Mouse (Mus musculus) forebrain, embryonic 14.5 days (tissue): Measurements from ENCODE around the gene Adcy9. TPM values are rescaled to one million over a fixed set of nuclear protein-coding genes. Genes with fewer than 3 reads are reported as not detected.
A peak's percentile ranks its signal among the peaks of the same experiment; 100 is the strongest.

Source experiments
- ATAC-seq: fragments of 200-750 bp; cut with Nextera tagmentation; 2 replicates; pipeline ENCODE4 v1.8.0; 2017; ENCODE audit warnings: mild to moderate bottlenecking, moderate library complexity
- DNase-seq: peaks from one replicate; pipeline ENCODE4 v3.0.0-alpha.2; 2015; ENCODE audit warnings: low spot score
- H3K27ac ChIP-seq: fragments of 300-500 bp; sonication (generic); 2 replicates; pipeline ENCODE4 v1.5.1; 2014; ENCODE audit warnings: low read depth, mild to moderate bottlenecking, control low read depth, low read length, moderate library complexity
- H3K27me3 ChIP-seq: fragments of 300-500 bp; sonication (generic); replicated peaks from 2 replicates; pipeline ENCODE4 v1.6.1; 2014; ENCODE audit warnings: low read length, control low read depth, mixed read lengths; ENCODE audit not compliant: control insufficient read depth, insufficient read depth
- H3K36me3 ChIP-seq: fragments of 300-500 bp; sonication (generic); 2 replicates; pipeline ENCODE4 v1.6.1; 2014; ENCODE audit warnings: low read length, control low read depth; ENCODE audit not compliant: control insufficient read depth, insufficient read depth
- H3K4me1 ChIP-seq: fragments of 300-500 bp; sonication (generic); 2 replicates; pipeline ENCODE4 v1.6.1; 2014; ENCODE audit warnings: antibody characterized with exemption, low read length, control low read depth; ENCODE audit not compliant: control insufficient read depth, insufficient read depth
- H3K4me2 ChIP-seq: fragments of 300-500 bp; sonication (generic); 2 replicates; pipeline ENCODE4 v1.6.1; 2014; ENCODE audit warnings: mild to moderate bottlenecking, control low read depth, low read length
- H3K4me3 ChIP-seq: fragments of 300-500 bp; sonication (generic); 2 replicates; pipeline ENCODE4 v1.5.1; 2014; ENCODE audit warnings: low read depth, low read length, control low read depth
- H3K9ac ChIP-seq: fragments of 300-500 bp; sonication (generic); 2 replicates; pipeline ENCODE4 v1.6.1; 2014; ENCODE audit warnings: mild to moderate bottlenecking, low read length, control low read depth, moderate library complexity
- H3K9me3 ChIP-seq: fragments of 300-500 bp; sonication (generic); replicated peaks from 2 replicates; pipeline ENCODE4 v1.6.1; 2016; ENCODE audit warnings: low read length, control low read depth, mixed read lengths; ENCODE audit not compliant: control insufficient read depth
- WGBS: fragments of 180-500 bp; shearing (Covaris S2); extraction: QIAGEN DNeasy Blood & Tissue Kit; methylation state at CpG from one replicate; pipeline ENCODE4 v1.1.7; 2014; 5-methylcytosine and 5-hydroxymethylcytosine counted together
- polyA plus RNA-seq: library from polyadenylated mRNA; unstranded; fragments of >200 nt; fragmentation: Nextera tagmentation; extraction: Ambion mirVana; gene quantifications from 2 replicates; pipeline ENCODE4 v1.2.1, GENCODE M21; 2014

Adcy9 gene
- polyA plus RNA-seq, 1 experiment from 2014 or later, result 1.8 TPM

GRCm38 (mm10) chr16:4423613-4424012 is 3.3 kb upstream of the Adcy9 start:
- H3K36me3 ChIP-seq, result no peaks in the 10 kb centered on the region
- H3K9me3 ChIP-seq, result no peaks in the 10 kb centered on the region
- no peak overlapping the region for H3K27ac ChIP-seq
- H3K4me2 ChIP-seq, result no peak overlapping the region
- no peak overlapping the region for H3K4me3 ChIP-seq
- no peaks in the 10 kb centered on the region for H3K27me3 ChIP-seq
- H3K4me1 ChIP-seq, result peaks cover 6% of the 10 kb centered on the region
- ATAC-seq, result no peak
- no peak for DNase-seq
- no peak overlapping the region for H3K9ac ChIP-seq
- 84% methylated on average over 5 of the region's 5 CpGs for WGBS

DNA sequence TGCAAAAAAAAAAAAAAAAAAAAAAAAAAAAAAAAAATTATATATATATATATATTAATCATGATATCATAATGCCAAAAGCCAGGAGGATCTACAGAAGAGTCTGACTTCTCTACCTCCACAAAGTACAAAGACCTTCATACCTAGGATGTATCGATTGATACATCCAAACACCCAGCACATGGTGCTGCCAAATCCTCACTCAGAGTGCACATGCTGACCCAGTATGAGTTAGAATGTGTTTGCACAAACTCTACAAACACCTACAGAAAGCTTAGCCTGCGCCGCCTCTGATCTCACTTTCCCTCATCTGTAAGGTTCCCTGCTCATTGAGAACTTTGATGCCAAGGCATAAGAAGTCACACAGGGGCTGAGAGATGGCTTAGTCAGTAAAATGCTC is 2.7 kb upstream of the Adcy9 start:
- H3K27ac ChIP-seq, result no peak overlapping the region
- peaks cover 9% of the 10 kb centered on the region for H3K4me1 ChIP-seq
- 89% methylated on average over 3 of the region's 3 CpGs for WGBS
- H3K4me2 ChIP-seq, result no peak overlapping the region
- no peak for ATAC-seq
- no peak for DNase-seq
- no peaks in the 10 kb centered on the region for H3K36me3 ChIP-seq
- H3K9me3 ChIP-seq, result no peaks in the 10 kb centered on the region
- H3K4me3 ChIP-seq, result no peak overlapping the region
- no peaks in the 10 kb centered on the region for H3K27me3 ChIP-seq
- no peak overlapping the region for H3K9ac ChIP-seq

GRCm38 (mm10) chr16:4419546-4420297 is 576 bp downstream of the Adcy9 start:
- H3K9me3 ChIP-seq, result no peaks in the 10 kb centered on the region
- peak overlapping the region; percentile 70 for H3K27ac ChIP-seq
- no peaks in the 10 kb centered on the region for H3K27me3 ChIP-seq
- under 1% methylated on average over 69 of the region's 85 CpGs for WGBS
- DNase-seq (peak; percentile 48), ATAC-seq (peak; percentile 86)
- peak overlapping the region; percentile 80 for H3K4me3 ChIP-seq
- H3K4me2 ChIP-seq, result peak overlapping the region; percentile 96
- peak overlapping the region; percentile 80 for H3K9ac ChIP-seq
- no peaks in the 10 kb centered on the region for H3K36me3 ChIP-seq
- H3K4me1 ChIP-seq, result peaks cover 24% of the 10 kb centered on the region

DNA sequence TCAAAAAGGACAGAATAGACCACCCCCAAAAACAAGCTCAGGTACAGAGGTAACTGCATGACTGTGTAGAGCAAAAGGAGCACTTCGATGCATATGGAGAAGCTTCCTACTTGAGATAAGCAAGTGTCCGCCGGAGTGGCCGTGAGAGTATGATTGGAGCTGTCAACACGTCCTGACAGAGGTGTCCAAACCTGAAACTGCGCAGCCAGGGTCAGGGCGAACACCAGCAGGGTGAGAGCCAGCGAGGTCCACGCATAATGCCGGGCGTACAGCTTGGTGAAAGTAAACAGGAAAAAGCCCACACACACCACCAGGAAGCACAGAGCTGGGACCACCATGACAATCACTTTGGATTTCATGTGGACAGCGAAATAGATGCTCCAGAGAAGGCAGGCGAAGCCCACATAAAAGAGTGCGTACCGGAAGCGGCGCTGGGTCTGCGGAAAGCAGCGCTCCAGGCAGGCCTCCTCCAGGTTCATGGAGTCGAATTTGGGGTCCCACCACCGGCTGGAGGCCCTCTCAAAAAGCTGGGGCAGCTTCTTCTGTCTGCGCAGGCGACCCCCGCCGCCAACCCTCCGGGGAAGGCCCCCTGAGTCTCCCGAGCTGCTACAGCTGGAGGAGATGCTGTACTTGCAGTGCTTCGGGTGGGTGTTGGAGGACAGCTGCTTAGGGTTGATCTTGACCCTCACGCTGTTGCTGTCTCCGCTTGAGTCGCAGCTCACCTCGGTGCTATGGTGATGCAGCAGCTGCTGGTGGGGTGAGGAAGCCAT is 1.3 kb downstream of the Adcy9 start:
- ATAC-seq (peak; percentile 5; the same call in 1 of the 2 replicates), DNase-seq (peak; percentile 29)
- Histone ChIP-seq H3K27me3 (no peaks in the 10 kb centered on the region), H3K4me3 (peak overlapping the region; percentile 80), H3K9ac (peak overlapping the region; percentile 80), H3K4me2 (peak overlapping the region; percentile 96), H3K36me3 (no peaks in the 10 kb centered on the region), H3K27ac (no peak overlapping the region), H3K4me1 (peaks cover 24% of the 10 kb centered on the region), H3K9me3 (no peaks in the 10 kb centered on the region)
- 16% methylated on average over 32 of the region's 32 CpGs for WGBS

GRCm38 (mm10) chr16:4418072-4418471 is 2.2 kb downstream of the Adcy9 start:
- no peaks in the 10 kb centered on the region for H3K36me3 ChIP-seq
- H3K27me3 ChIP-seq, result no peaks in the 10 kb centered on the region
- ATAC-seq, result no peak
- H3K27ac ChIP-seq, result no peak overlapping the region
- peak overlapping the region; percentile 96 for H3K4me2 ChIP-seq
- WGBS, result 94% methylated on average over 11 of the region's 11 CpGs
- DNase-seq, result no peak
- peaks cover 24% of the 10 kb centered on the region for H3K4me1 ChIP-seq
- H3K9me3 ChIP-seq, result no peaks in the 10 kb centered on the region
- no peak overlapping the region for H3K4me3 ChIP-seq
- H3K9ac ChIP-seq, result no peak overlapping the region

DNA sequence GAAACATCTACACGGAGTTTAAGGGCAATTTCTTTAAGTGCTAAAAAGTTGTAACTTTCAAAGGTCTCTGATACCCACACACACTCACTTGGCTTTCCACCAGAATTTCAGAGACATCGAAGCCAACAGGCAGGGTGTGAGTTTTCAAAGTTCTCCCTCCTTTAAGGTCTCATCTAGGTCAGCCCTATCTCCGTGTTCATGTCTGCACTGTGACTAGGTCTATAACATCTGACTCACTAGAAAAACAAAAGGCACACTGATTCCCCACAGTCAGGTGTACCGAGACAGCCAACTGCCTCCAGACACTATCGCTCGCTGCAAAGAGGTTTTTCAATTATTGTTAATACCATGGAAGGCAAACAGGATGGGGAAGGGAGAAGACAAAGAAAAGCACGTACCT is 2.8 kb downstream of the Adcy9 start:
- DNase-seq (no peak), ATAC-seq (no peak)
- Histone ChIP-seq H3K9me3 (no peaks in the 10 kb centered on the region), H3K4me1 (peaks cover 24% of the 10 kb centered on the region), H3K4me3 (no peak overlapping the region), H3K36me3 (no peaks in the 10 kb centered on the region), H3K27ac (no peak overlapping the region), H3K27me3 (no peaks in the 10 kb centered on the region), H3K4me2 (peak overlapping the region; percentile 96), H3K9ac (no peak overlapping the region)
- 80% methylated on average over 7 of the region's 7 CpGs for WGBS

- 77% methylated on average over 8 of the region's 8 CpGs for WGBS
- DNase-seq, result no peak
- H3K4me1 ChIP-seq, result peaks cover 24% of the 10 kb centered on the region
- H3K4me3 ChIP-seq, result no peak overlapping the region
- ATAC-seq, result no peak
- peak overlapping the region; percentile 13; the same call in 1 of the 2 replicates for H3K9ac ChIP-seq
- H3K4me2 ChIP-seq, result peak overlapping the region; percentile 29
- H3K36me3 ChIP-seq, result no peaks in the 10 kb centered on the region
- H3K27me3 ChIP-seq, result no peaks in the 10 kb centered on the region
- no peak overlapping the region for H3K27ac ChIP-seq
- no peaks in the 10 kb centered on the region for H3K9me3 ChIP-seq
These were observed 5.3 kb downstream of the Adcy9 start for GRCm38 (mm10) chr16:4414881-4415585.

- Histone ChIP-seq H3K36me3 (no peaks in the 10 kb centered on the region), H3K9me3 (no peaks in the 10 kb centered on the region), H3K4me2 (no peak overlapping the region), H3K4me1 (peaks cover 22% of the 10 kb centered on the region), H3K9ac (no peak overlapping the region), H3K27me3 (no peaks in the 10 kb centered on the region), H3K27ac (no peak overlapping the region), H3K4me3 (no peak overlapping the region)
- ATAC-seq (no peak), DNase-seq (no peak)
- 72% methylated on average over 9 of the region's 9 CpGs for WGBS
These were observed 6.1 kb downstream of the Adcy9 start for GRCm38 (mm10) chr16:4413988-4414880.
